Mouse (Mus musculus): ENCODE measurements around the gene Dact3. TPM values are rescaled to one million over a fixed set of nuclear protein-coding genes. Genes with fewer than 3 reads are reported as not detected.
A peak's percentile ranks its signal among the peaks of the same experiment; 100 is the strongest.

Gene Dact3
- polyA plus RNA-seq, 1 experiment from 2014 or later: 2.2 TPM

GRCm38 (mm10) chr7:16884334-16884733 is 9.2 kb downstream of the Dact3 start:
- peaks cover 21% of the 10 kb centered on the region for H3K9me3 ChIP-seq (replicated peaks)
- H3K36me3 ChIP-seq: peaks cover 58% of the 10 kb centered on the region
- no peak for DNase-seq (ENCODE audit: low spot score)
- peaks cover 76% of the 10 kb centered on the region for H3K27me3 ChIP-seq (ENCODE audit: low read depth, poor library complexity, severe bottlenecking)
- peaks cover 30% of the 10 kb centered on the region for H3K4me1 ChIP-seq
- H3K4me3 ChIP-seq: no peak overlapping the region
- no peak overlapping the region for H3K27ac ChIP-seq (replicated peaks)
- WGBS: 48% methylated on average over 4 of the region's 4 CpGs

GRCm38 (mm10) chr7:16885271-16885776 is 10.2 kb downstream of the Dact3 start:
- H3K27me3 ChIP-seq (ENCODE audit: low read depth, poor library complexity, severe bottlenecking): peaks cover 86% of the 10 kb centered on the region
- peak overlapping the region; percentile 49; the same call in 1 of the 2 replicates for H3K27ac ChIP-seq (replicated peaks)
- peaks cover 24% of the 10 kb centered on the region for H3K9me3 ChIP-seq (replicated peaks)
- H3K36me3 ChIP-seq: peaks cover 58% of the 10 kb centered on the region
- 16% methylated on average over 91 of the region's 95 CpGs for whole genome bisulfite sequencing
- peaks cover 20% of the 10 kb centered on the region for H3K4me1 ChIP-seq
- peak overlapping the region; percentile 44 for H3K4me3 ChIP-seq
- peak; percentile 28 for DNase-seq (ENCODE audit: low spot score)

- H3K9me3 ChIP-seq (replicated peaks): peaks cover 24% of the 10 kb centered on the region
- H3K4me1 ChIP-seq: peaks cover 20% of the 10 kb centered on the region
- H3K27me3 ChIP-seq (ENCODE audit: low read depth, poor library complexity, severe bottlenecking): peaks cover 92% of the 10 kb centered on the region
- H3K4me3 ChIP-seq: peak overlapping the region; percentile 44
- H3K27ac ChIP-seq (replicated peaks): 0 out of 2 replicates have a peak overlapping the region, but pooled peaks have one; percentile 49
- DNase-seq (ENCODE audit: low spot score): no peak
- peaks cover 58% of the 10 kb centered on the region for H3K36me3 ChIP-seq
- WGBS: 42% methylated on average over 59 of the region's 59 CpGs
These were observed 10.8 kb downstream of the Dact3 start for GRCm38 (mm10) chr7:16885905-16886304.

- peaks cover 21% of the 10 kb centered on the region for H3K36me3 ChIP-seq
- peaks cover 18% of the 10 kb centered on the region for H3K9me3 ChIP-seq (replicated peaks)
- peaks cover 88% of the 10 kb centered on the region for H3K27me3 ChIP-seq (ENCODE audit: low read depth, poor library complexity, severe bottlenecking)
- H3K27ac ChIP-seq (replicated peaks): peak overlapping the region; percentile 34; the same call in 1 of the 2 replicates
- WGBS: 50% methylated on average over 6 of the region's 6 CpGs
- H3K4me3 ChIP-seq: peak overlapping the region; percentile 43; the same call in 1 of the 2 replicates
- no peak for DNase-seq (ENCODE audit: low spot score)
- peaks cover 52% of the 10 kb centered on the region for H3K4me1 ChIP-seq
These were observed 15.4 kb downstream of the Dact3 start for GRCm38 (mm10) chr7:16890536-16890935.

- WGBS: under 1% methylated on average over 23 of the region's 23 CpGs
- peaks cover 84% of the 10 kb centered on the region for H3K27me3 ChIP-seq (ENCODE audit: low read depth, poor library complexity, severe bottlenecking)
- H3K4me1 ChIP-seq: peaks cover 51% of the 10 kb centered on the region
- H3K9me3 ChIP-seq (replicated peaks): peaks cover 13% of the 10 kb centered on the region
- DNase-seq (ENCODE audit: low spot score): peak; percentile 75
- peaks cover 17% of the 10 kb centered on the region for H3K36me3 ChIP-seq
- peak overlapping the region; percentile 34; the same call in 1 of the 2 replicates for H3K27ac ChIP-seq (replicated peaks)
- H3K4me3 ChIP-seq: peak overlapping the region; percentile 43
These were observed 15.8 kb downstream of the Dact3 start for GRCm38 (mm10) chr7:16890944-16891343.

GRCm38 (mm10) chr7:16891641-16892351 is 16.7 kb downstream of the Dact3 start, which contains the start of gene Gng8:
TSS of gene Gng8 (plus strand) at chr7:16891786.
- Histone ChIP-seq H3K36me3 (peaks cover 8% of the 10 kb centered on the region; the same call in 1 of the 2 replicates), H3K4me3 (peak within 1 kb of the TSS; percentile 43), H3K9me3 (replicated peaks) (peaks cover 5% of the 10 kb centered on the region; the same call in 1 of the 2 replicates), H3K27ac (replicated peaks) (peak within 1 kb of the TSS; percentile 64), H3K27me3 (ENCODE audit: low read depth, poor library complexity, severe bottlenecking) (peaks cover 76% of the 10 kb centered on the region), H3K4me1 (peaks cover 51% of the 10 kb centered on the region)
- peak; percentile 89 for DNase-seq (ENCODE audit: low spot score)
- under 1% methylated on average over 30 of the region's 30 CpGs for WGBS

GRCm38 (mm10) chr7:16892352-16892730 is 17.2 kb downstream of the Dact3 start:
- Histone ChIP-seq H3K36me3 (peaks cover 5% of the 10 kb centered on the region; the same call in 1 of the 2 replicates), H3K4me3 (peak overlapping the region; percentile 43), H3K27ac (replicated peaks) (no peak overlapping the region), H3K27me3 (ENCODE audit: low read depth, poor library complexity, severe bottlenecking) (peaks cover 70% of the 10 kb centered on the region), H3K9me3 (replicated peaks) (0 out of 2 replicates have a peak, but pooled peaks cover 4% of the 10 kb centered on the region), H3K4me1 (peaks cover 51% of the 10 kb centered on the region)
- DNase-seq (ENCODE audit: low spot score): no peak
- WGBS: 47% methylated on average over 9 of the region's 9 CpGs

- peaks cover 57% of the 10 kb centered on the region for H3K27me3 ChIP-seq (ENCODE audit: low read depth, poor library complexity, severe bottlenecking)
- 9% methylated on average over 5 of the region's 6 CpGs for WGBS
- peak overlapping the region; percentile 45 for H3K4me3 ChIP-seq
- H3K36me3 ChIP-seq: no peaks in the 10 kb centered on the region
- 0 out of 2 replicates have a peak, but pooled peaks cover 4% of the 10 kb centered on the region for H3K9me3 ChIP-seq (replicated peaks)
- H3K4me1 ChIP-seq: peaks cover 51% of the 10 kb centered on the region
- no peak overlapping the region for H3K27ac ChIP-seq (replicated peaks)
- DNase-seq (ENCODE audit: low spot score): no peak
These were observed 18.5 kb downstream of the Dact3 start for GRCm38 (mm10) chr7:16893612-16894011.

GRCm38 (mm10) chr7:16894279-16894678 is 19.2 kb downstream of the Dact3 start:
- WGBS: 1% methylated on average over 4 of the region's 4 CpGs
- DNase-seq (ENCODE audit: low spot score): no peak
- Histone ChIP-seq H3K27me3 (ENCODE audit: low read depth, poor library complexity, severe bottlenecking) (peaks cover 51% of the 10 kb centered on the region), H3K9me3 (replicated peaks) (0 out of 2 replicates have a peak, but pooled peaks cover 4% of the 10 kb centered on the region), H3K36me3 (no peaks in the 10 kb centered on the region), H3K4me3 (peak overlapping the region; percentile 45), H3K4me1 (peaks cover 51% of the 10 kb centered on the region), H3K27ac (replicated peaks) (0 out of 2 replicates have a peak overlapping the region, but pooled peaks have one; percentile 14)

- Histone ChIP-seq H3K36me3 (no peaks in the 10 kb centered on the region), H3K4me1 (peaks cover 54% of the 10 kb centered on the region), H3K4me3 (peak overlapping the region; percentile 45), H3K27ac (replicated peaks) (no peak overlapping the region), H3K27me3 (ENCODE audit: low read depth, poor library complexity, severe bottlenecking) (peaks cover 51% of the 10 kb centered on the region), H3K9me3 (replicated peaks) (no peaks in the 10 kb centered on the region)
- peak; percentile 83 for DNase-seq (ENCODE audit: low spot score)
- under 1% methylated on average over 24 of the region's 24 CpGs for WGBS
These were observed 19.9 kb downstream of the Dact3 start for GRCm38 (mm10) chr7:16895000-16895399.

- H3K27ac ChIP-seq (replicated peaks): no peak overlapping the region
- no peaks in the 10 kb centered on the region for H3K36me3 ChIP-seq
- no peak for DNase-seq (ENCODE audit: low spot score)
- no peaks in the 10 kb centered on the region for H3K9me3 ChIP-seq (replicated peaks)
- 33% methylated on average over 10 of the region's 10 CpGs for WGBS
- H3K27me3 ChIP-seq (ENCODE audit: low read depth, poor library complexity, severe bottlenecking): peaks cover 47% of the 10 kb centered on the region
- peak overlapping the region; percentile 45 for H3K4me3 ChIP-seq
- peaks cover 57% of the 10 kb centered on the region for H3K4me1 ChIP-seq
These were observed 20.4 kb downstream of the Dact3 start for GRCm38 (mm10) chr7:16895511-16895910.

GRCm38 (mm10) chr7:16900526-16900925 is 25.4 kb downstream of the Dact3 start:
- no peak for DNase-seq (ENCODE audit: low spot score)
- Histone ChIP-seq H3K4me3 (no peak overlapping the region; the same call in 1 of the 2 replicates), H3K27me3 (ENCODE audit: low read depth, poor library complexity, severe bottlenecking) (peaks cover 8% of the 10 kb centered on the region), H3K36me3 (no peaks in the 10 kb centered on the region), H3K9me3 (replicated peaks) (no peaks in the 10 kb centered on the region), H3K27ac (replicated peaks) (peak overlapping the region; percentile 30), H3K4me1 (peaks cover 18% of the 10 kb centered on the region)
- WGBS: 17% methylated on average over 5 of the region's 5 CpGs
